Mouse (Mus musculus): ENCODE measurements at regions not wholly inside any gene's neighbourhood (a gene's known extent, or its start where the extent isn't known, plus 50 kb on each side); places are given as distances from the start of the nearest gene placed in this dataset.
"Not testable (repeated sequence)": the region's sequence is repeated elsewhere in the genome, so short reads cannot be mapped to it uniquely, and the experiment has no call there.

- DNase-seq (ENCODE audit: low read depth, low spot score): peak; percentile 57
These were observed 257.2 kb upstream of the Klf6 start for GRCm38 (mm10) chr13:5603905-5604596.

GRCm38 (mm10) chr13:5605418-5605817, 255.9 kb upstream of the Klf6 start:
- DNase-seq (ENCODE audit: low read depth, low spot score): no peak

GRCm38 (mm10) chr13:5607462-5607861, 253.8 kb upstream of the Klf6 start:
- no peak for DNase-seq (ENCODE audit: low read depth, low spot score)

GRCm38 (mm10) chr13:5614186-5614737, 247.0 kb upstream of the Klf6 start:
- no peak for DNase-seq (ENCODE audit: low read depth, low spot score)

GRCm38 (mm10) chr13:5614833-5615232, 246.4 kb upstream of the Klf6 start:
- no peak for DNase-seq (ENCODE audit: low read depth, low spot score)

DNA sequence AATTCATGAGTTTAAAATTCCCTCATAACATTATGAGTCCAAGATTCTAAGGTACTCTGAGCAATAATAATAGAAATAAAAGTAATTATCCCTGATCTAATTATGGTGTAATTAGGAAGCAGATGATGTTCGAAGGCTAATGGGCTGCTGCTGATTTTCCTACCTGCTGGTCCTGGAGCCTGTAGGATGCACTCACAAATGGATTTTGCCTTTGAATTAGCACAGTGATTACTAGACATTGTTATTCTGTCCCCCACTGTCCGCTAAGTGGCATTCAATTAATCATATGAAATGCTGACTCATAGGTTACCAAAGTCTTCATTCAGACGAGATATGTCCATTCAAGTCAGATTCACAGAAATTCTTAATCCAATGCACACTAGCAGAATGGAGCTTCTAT, 246.0 kb upstream of the Klf6 start:
- no peak for DNase-seq (ENCODE audit: low read depth, low spot score)

GRCm38 (mm10) chr13:5628124-5628523, 233.2 kb upstream of the Klf6 start:
- DNase-seq (ENCODE audit: low read depth, low spot score): peak; percentile 12

DNA sequence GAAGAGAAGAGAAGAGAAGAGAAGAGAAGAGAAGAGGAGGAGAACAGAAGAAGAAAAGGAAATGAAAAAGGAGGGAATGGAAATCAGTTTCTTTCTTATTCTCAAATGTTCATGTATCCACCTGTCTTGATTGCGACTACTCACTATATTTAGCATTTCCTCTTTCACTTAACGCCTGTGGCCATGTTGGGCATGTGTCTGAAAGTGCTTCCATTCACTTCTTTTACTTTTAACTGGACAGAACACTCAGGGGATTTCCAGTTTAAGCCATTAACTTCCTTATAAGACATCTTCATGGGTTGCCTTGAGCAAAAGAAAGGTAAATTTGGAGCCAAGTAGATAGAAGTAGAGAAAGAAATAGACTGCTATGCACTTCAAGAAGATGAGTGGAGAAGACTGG, 226.3 kb upstream of the Klf6 start:
- no peak for DNase-seq (ENCODE audit: low read depth, low spot score)

GRCm38 (mm10) chr13:5641743-5642510, 219.4 kb upstream of the Klf6 start:
- peak; percentile 24 for DNase-seq (ENCODE audit: low read depth, low spot score)

- peak; percentile 18 for DNase-seq (ENCODE audit: low read depth, low spot score)
These were observed 213.0 kb upstream of the Klf6 start for GRCm38 (mm10) chr13:5648276-5648675.

DNA sequence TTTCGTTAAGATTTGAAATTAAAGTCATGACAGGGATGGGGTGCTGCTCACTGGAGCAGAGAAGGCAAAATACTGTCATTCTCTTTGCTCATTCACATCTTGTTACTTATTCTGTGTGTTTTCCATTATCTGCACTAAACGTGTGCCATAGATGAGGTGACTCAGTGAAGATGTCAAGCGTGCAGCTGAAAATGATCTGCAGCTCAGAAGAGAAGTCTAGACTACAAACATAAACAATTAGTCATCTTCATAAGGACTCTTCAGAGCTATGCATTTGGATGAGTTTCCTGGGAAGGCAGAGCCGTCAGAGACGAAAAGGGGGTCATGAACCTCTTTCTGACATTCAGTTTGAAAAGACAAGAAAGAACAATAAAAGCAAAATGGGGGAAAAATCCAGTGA, 203.7 kb upstream of the Klf6 start:
- peak; percentile 21 for DNase-seq (ENCODE audit: low read depth, low spot score)

DNA sequence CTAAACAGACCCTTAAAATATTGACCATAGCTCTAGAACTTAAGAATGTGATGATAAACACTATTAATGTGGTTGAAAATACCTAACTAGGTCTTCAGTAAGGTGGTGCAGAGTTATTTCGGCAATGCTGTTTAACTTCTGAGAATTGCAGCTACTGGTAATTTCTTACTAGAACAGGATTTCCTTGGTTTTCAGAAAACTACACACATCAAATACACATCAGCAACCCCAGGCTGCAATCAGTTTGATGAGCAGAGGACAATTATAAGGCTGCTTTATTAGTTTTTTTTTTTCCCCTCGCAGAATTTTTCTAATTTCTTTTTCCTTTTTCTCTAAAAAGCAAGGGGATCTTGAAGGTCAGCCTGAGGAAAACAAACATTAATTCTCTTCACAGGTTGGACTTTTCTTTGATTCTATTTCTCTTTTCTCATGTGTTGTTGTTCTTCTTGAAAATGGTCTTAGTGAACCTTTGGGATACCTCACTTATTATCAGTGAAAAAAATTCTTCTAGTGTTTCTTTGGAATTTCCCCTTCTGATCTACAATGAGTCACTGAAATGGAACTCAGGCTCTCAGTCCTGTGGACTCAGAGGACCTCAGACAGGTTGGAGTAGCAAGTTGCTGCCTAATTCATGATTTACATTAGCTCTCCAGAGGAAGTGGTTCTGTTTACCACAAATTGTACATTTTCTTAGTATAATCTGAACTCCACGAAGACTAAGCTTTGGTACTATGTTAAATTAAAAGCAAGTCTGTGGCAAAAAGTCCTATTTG, 194.9 kb upstream of the Klf6 start:
- DNase-seq (ENCODE audit: low read depth, low spot score): no peak

GRCm38 (mm10) chr13:5675668-5676067, 185.6 kb upstream of the Klf6 start:
- no peak for DNase-seq (ENCODE audit: low read depth, low spot score)

GRCm38 (mm10) chr13:5690124-5690523, 171.2 kb upstream of the Klf6 start:
- no peak for DNase-seq (ENCODE audit: low read depth, low spot score)

DNA sequence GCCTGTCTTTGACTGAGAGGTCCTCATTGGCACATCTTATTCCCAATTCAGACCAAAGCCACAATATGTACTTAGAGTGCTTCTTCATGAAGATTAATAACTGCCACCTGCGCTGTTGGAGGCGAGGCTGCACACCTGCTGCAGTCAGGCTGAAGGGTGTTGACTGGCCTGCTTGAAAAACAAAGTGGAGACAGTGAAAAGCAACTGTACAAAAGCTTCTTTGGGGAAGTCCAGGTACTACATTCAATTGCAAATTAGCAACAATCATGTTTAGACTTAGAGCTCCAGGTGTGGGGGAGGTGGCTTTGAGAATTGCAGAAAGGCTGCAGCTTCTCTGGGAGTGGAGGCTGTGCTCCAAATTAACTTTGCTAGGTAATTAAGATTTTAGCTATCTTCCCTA, 170.6 kb upstream of the Klf6 start:
- not testable (repeated sequence) for DNase-seq (ENCODE audit: low read depth, low spot score)

DNA sequence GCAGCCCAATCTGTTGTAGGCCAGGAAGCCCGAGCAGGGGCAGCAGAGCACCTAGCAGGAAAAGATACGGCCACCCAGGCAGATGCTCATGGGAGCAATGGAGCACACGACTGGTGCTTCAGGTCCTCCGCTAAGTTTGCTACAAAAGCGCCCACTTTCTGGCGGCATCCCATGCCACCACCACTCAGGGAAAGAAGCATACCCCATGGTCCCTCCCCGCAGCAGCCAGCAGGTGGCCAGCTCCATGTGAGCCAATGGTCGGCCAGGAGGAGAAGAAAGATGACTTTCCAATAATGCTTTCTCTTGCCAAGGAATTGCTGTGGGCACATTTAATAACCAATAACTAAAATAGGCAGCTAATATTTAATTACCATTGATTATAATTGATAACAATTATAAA, 166.7 kb upstream of the Klf6 start:
- no peak for DNase-seq (ENCODE audit: low read depth, low spot score)

DNA sequence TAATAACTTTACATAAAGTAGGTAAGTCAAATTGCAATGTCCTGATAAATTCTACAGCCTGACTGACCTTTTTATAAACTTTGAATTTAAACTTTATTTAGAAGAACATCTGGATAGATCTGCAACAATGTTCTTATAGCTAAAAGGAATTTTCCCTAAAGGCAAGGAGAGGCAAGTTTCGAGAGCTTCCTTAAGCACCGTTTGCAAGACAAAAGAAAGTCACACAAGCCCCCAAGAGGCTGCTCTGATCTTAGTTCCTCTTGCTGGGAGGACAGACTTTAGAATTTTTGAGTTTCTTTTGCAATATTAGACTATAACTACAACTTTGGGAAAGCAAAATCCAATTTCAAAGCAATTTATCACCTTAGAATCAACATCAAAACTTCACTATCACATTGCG, 165.7 kb upstream of the Klf6 start:
- DNase-seq (ENCODE audit: low read depth, low spot score): not testable (repeated sequence)

- DNase-seq (ENCODE audit: low read depth, low spot score): no peak
These were observed 164.9 kb upstream of the Klf6 start for GRCm38 (mm10) chr13:5696377-5696776.

DNA sequence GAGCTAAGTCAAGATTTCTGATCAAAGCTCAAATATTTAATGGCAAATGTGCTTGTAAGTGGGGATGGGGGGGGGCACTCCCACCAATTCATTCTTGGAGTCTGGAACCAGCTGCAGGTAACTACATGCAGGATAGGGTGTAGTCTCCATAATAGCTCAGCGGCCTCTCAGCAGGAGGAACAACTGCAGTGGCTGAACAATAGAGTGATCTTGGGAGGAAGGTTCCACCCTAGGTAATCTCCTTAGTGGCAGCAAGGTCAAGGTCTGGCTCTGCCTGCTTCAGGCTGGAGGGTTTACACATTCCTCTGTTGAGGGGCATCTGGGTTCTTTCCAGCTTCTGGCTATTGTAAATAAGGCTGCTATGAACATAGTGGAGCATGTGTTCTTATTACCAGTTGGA, 164.0 kb upstream of the Klf6 start:
- not testable (repeated sequence) for DNase-seq (ENCODE audit: low read depth, low spot score)

- no peak for DNase-seq (ENCODE audit: low read depth, low spot score)
These were observed 159.2 kb upstream of the Klf6 start for GRCm38 (mm10) chr13:5702071-5702470.

DNA sequence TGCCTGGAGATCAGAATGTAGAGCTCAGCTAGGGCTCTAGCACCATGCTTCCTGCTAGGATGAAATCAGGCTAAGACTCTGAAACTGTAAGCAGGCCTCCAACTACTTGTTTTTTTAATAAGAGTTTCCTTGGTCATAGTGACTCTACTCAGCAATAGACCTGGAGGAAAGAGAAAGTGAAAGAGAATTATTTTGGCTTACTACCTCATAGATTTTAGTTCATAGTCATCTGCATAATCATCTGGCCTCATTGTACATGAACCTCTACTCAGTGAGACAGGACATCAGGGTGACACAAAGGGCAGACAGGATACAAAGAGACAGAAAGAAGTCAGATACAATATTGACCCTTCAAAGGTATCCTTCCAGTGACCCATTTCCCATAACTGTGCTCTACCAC, 156.3 kb upstream of the Klf6 start:
- no peak for DNase-seq (ENCODE audit: low read depth, low spot score)

- no peak for DNase-seq (ENCODE audit: low read depth, low spot score)
These were observed 149.6 kb upstream of the Klf6 start for GRCm38 (mm10) chr13:5711646-5712045.
